ENCODE assay signal across 19 mouse cellular contexts in the genomic region with DNA sequence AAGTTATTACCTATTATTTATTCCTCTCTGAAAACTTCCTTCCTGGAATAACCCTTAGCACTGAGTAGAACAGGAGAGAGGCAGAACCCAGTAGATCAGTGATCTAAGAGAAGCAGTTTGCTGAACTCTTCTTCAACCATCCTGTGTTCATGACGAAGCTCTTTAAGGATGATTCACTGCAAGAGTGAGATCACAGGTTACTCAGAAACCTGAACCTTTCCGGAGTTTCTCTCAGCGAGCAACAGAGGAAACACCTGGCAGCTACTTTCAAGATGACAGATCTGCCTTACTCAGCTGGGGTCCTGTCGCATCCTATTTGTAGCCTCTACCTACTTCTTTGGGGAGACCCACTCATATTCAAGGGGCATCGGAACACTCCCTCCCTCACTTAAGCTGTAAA.
DNase-seq lines count a peak whose midpoint lies in the region; ATAC-seq and TF ChIP-seq lines count a peak whose summit lies in the region.
"Had no signal": no experiment of that assay in that cellular context is flagged by ENCODE, and none has a peak within 500 bp of the region (broad histone marks: within the 10 kb centered on the region; RNA-seq: fewer than 3 reads in every experiment).

No protein-coding gene starts in this region.

- H3K4me2 ChIP-seq in liver, embryonic 12.5 days, result no peak overlapping the region
- H3K4me2 ChIP-seq in liver, postnatal 0 days (ENCODE audit: low read depth, low read length), result no peak overlapping the region
- H3K4me2 ChIP-seq: lung, embryonic 14.5 days had no signal

- no peak overlapping the region for H3K4me3 ChIP-seq in liver, embryonic 12.5 days
- H3K4me3 ChIP-seq in liver, postnatal 0 days (ENCODE audit: low read depth, low read length), result no peak overlapping the region
- H3K4me3 ChIP-seq: heart, embryonic 10.5 days; layer of hippocampus, adult 2 months; myocyte had no signal

- WGBS in liver, embryonic 12.5 days (ENCODE audit: insufficient replicate concordance), result 48% methylated on average over 5 of the region's 5 CpGs
- 56% methylated on average over 5 of the region's 5 CpGs for WGBS in liver, postnatal 0 days (ENCODE audit: insufficient replicate concordance)

- H3K36me3 ChIP-seq in liver, embryonic 12.5 days, result no peaks in the 10 kb centered on the region
- H3K36me3 ChIP-seq in liver, postnatal 0 days (replicated peaks; ENCODE audit: insufficient read depth, low read length), result no peaks in the 10 kb centered on the region
- H3K36me3 ChIP-seq: heart, embryonic 10.5 days had no signal

- no peaks in the 10 kb centered on the region for H3K27me3 ChIP-seq in liver, embryonic 12.5 days (replicated peaks)
- no peaks in the 10 kb centered on the region for H3K27me3 ChIP-seq in liver, postnatal 0 days (ENCODE audit: insufficient read depth, low read length)

- H3K4me1 ChIP-seq in liver, embryonic 12.5 days, result no peaks in the 10 kb centered on the region
- H3K4me1 ChIP-seq in liver, postnatal 0 days (ENCODE audit: insufficient read depth), result no peaks in the 10 kb centered on the region
- H3K4me1 ChIP-seq: heart, embryonic 10.5 days had no signal

- no peak for TF ChIP-seq EP300 in liver, postnatal 0 days (IDR thresholded peaks at IDR 0.05; ENCODE audit: low read depth)

- no peak overlapping the region for H3K9ac ChIP-seq in liver, embryonic 12.5 days
- H3K9ac ChIP-seq in liver, postnatal 0 days (replicated peaks), result no peak overlapping the region
- H3K9ac ChIP-seq: lung, embryonic 14.5 days had no signal

- H3K27ac ChIP-seq in liver, embryonic 12.5 days, result no peak overlapping the region
- no peak overlapping the region for H3K27ac ChIP-seq in liver, postnatal 0 days (ENCODE audit: low read depth)
- H3K27ac ChIP-seq: heart, embryonic 10.5 days; layer of hippocampus, adult 2 months; macrophage had no signal

- no peak for TF ChIP-seq CTCF in liver, postnatal 0 days (IDR thresholded peaks at IDR 0.05; ENCODE audit: low read depth)

- peak; percentile 57 to 64 for ATAC-seq in hematopoietic stem cell, adult 5-6 weeks (replicated peaks in 1 of 2; ENCODE audit: insufficient read depth in 1 of 2, low FRiP score in 2 of 2, low TSS enrichment in 1 of 2, low read depth in 1 of 2, poor library complexity in 2 of 2, severe bottlenecking in 2 of 2)
- no peak for ATAC-seq in liver, embryonic 12.5 days
- no peak for ATAC-seq in liver, postnatal 0 days

- peak; percentile 28 for DNase-seq in heart, adult 11 months
- no peak for DNase-seq in heart, adult 9 months (ENCODE audit: low spot score in 2 of 2)
- DNase-seq in CD4-positive helper T cell, adult 2 months (ENCODE audit: low read depth, low spot score), result peak; percentile 25
- DNase-seq in thymus, postnatal 14 days, result peak; percentile 58
- DNase-seq in liver, postnatal 0 days, result no peak
- no peak for DNase-seq in spleen, postnatal 4 days (ENCODE audit: low spot score in 2 of 2)
- DNase-seq: cerebellum, postnatal 14 days; gastrocnemius, postnatal 25 days; heart, postnatal 10 days; kidney, adult 9 months; left cerebral cortex, postnatal 4 days; midbrain, embryonic 14.5 days had no signal

- no peaks in the 10 kb centered on the region for H3K9me3 ChIP-seq in liver, embryonic 12.5 days (replicated peaks)
- no peaks in the 10 kb centered on the region for H3K9me3 ChIP-seq in liver, postnatal 0 days (ENCODE audit: low read length)
- H3K9me3 ChIP-seq: heart, embryonic 10.5 days had no signal

Comparison
In these comparisons a context has a peak if more than half of its experiments do, and no peak if none do; other contexts are left out.
1. DNase-seq: peak in heart, adult 11 months (single experiment), CD4-positive helper T cell, adult 2 months (single experiment) and thymus, postnatal 14 days (single experiment); none in heart, adult 9 months (0 of 2), liver, postnatal 0 days (single experiment) and spleen, postnatal 4 days (0 of 2).
2. ATAC-seq: peak in hematopoietic stem cell, adult 5-6 weeks (2 of 2); none in liver, embryonic 12.5 days (single experiment) and liver, postnatal 0 days (single experiment).